Mouse (Mus musculus): ENCODE measurements around the gene Stk19.

- no peak for TF ChIP-seq POLR2A (IDR thresholded peaks at IDR 0.05; ENCODE audit: control insufficient read depth, low read depth, low read length)
- TF ChIP-seq CTCF (IDR thresholded peaks at IDR 0.05; ENCODE audit: control insufficient read depth, insufficient read depth, insufficient replicate concordance, low read depth, low read length) = no peak
Observed at GRCm38 (mm10) chr17:34795016-34795415, 41.7 kb downstream of the Stk19 start.
